Mouse (Mus musculus): ENCODE data around the gene Scamp3. TPM values are rescaled to one million over a fixed set of nuclear protein-coding genes. Genes with fewer than 3 reads are reported as not detected.

Gene Scamp3
- total and polyA plus RNA-seq, 3 experiments: 4.5 to 72.7 (median 12.5) TPM

GRCm38 (mm10) chr3:89148567-89148966, 28.7 kb upstream of the Scamp3 start:
- in situ Hi-C loops (cut with MboI; ENCODE audit: low pct_ligation_motif_present, low pct_unique_long_range_greater_than_20kb, low sequenced_read_pairs): no loop called here

DNA sequence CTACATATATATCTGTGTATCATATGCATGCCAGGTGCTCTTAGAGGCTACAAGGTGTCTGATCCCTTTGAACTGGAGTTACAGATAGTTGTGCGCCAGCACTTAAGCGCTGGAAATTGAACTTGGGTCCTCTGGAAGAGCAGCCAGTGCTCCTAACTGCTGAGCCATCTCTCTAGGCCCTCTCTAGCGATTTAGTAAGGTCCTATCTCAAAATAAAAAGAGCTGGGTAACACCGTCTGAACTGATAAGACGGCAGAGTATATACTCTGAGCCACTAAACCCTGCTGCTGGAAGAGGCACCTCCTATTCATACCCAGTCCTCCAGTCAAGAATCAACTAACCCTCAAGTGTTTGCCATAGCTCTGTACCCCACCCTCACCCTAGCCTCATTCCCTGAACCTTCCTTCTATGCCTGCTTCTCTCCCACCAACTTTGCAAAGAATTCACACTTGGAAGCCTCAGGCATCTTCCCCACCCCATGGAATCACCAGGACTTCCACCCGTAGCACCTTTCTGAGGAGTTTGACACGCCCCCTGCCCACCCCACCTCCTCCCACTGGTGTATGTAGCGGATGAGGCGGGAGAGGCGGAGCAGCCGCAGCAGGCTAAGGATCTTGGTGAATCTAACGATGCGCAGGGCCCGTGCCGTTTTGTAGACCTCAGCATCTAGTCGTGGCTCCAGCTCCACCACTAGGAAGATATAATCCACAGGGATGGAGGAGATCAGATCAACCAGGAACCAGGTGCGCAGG, 25.0 kb upstream of the Scamp3 start:
- TF ChIP-seq JUND (conservative IDR thresholded peaks at IDR 0.05; ENCODE audit: low read depth, low read length): no peak
- TF ChIP-seq MEF2A (IDR thresholded peaks at IDR 0.05; ENCODE audit: borderline replicate concordance, low read depth, low read length): no peak
- no peak for TF ChIP-seq EP300 (IDR thresholded peaks at IDR 0.05; ENCODE audit: low read length)
- TF ChIP-seq RAD21 (IDR thresholded peaks at IDR 0.05; ENCODE audit: low read depth, low read length): no peak
- no peak for TF ChIP-seq MYC (IDR thresholded peaks at IDR 0.05; ENCODE audit: low read depth, low read length)
- TF ChIP-seq PAX5 (IDR thresholded peaks at IDR 0.05; ENCODE audit: low read length): no peak
- TF ChIP-seq HCFC1 (IDR thresholded peaks at IDR 0.05; ENCODE audit: low read depth, low read length): no peak
- no peak for TF ChIP-seq MAFK (IDR thresholded peaks at IDR 0.05; ENCODE audit: insufficient replicate concordance, low read length)
- TF ChIP-seq E2F4 (IDR thresholded peaks at IDR 0.05; ENCODE audit: insufficient replicate concordance, low read depth, low read length): no peak
- TF ChIP-seq JUN (IDR thresholded peaks at IDR 0.05; ENCODE audit: insufficient read depth, low read depth, low read length): no peak
- no peak for TF ChIP-seq UBTF (IDR thresholded peaks at IDR 0.05; ENCODE audit: low read depth, low read length)
- no peak for TF ChIP-seq USF1 (IDR thresholded peaks at IDR 0.05; ENCODE audit: low read depth, low read length)
- no peak for TF ChIP-seq RCOR1 (conservative IDR thresholded peaks at IDR 0.05; ENCODE audit: low read depth, low read length)
- peaks cover 0 to 4% of the 10 kb centered on the region in 2 experiments; a peak in 1 of 4 replicates for H3K4me1 ChIP-seq (ENCODE audit: control insufficient read depth in 1 of 2, insufficient read depth in 2 of 2)
- H3K79me2 ChIP-seq (replicated peaks; ENCODE audit: control insufficient read depth, extremely low read depth, insufficient read depth, poor library complexity, severe bottlenecking): no peaks in the 10 kb centered on the region
- dilution Hi-C loops (cut with MboI; ENCODE audit: extremely low pct_ligation_motif_present, extremely low pct_unique_long_range_greater_than_20kb, low sequenced_read_pairs): no loop called here
- H3K4me2 ChIP-seq (ENCODE audit: insufficient read depth, low read depth, poor library complexity, severe bottlenecking): no peak overlapping the region
- no peak overlapping the region for H3K9ac ChIP-seq (ENCODE audit: insufficient read depth, low read depth)
- H3K27ac ChIP-seq (ENCODE audit: insufficient read depth, low read depth): no peak overlapping the region
- in situ Hi-C loops (cut with MboI; ENCODE audit: low pct_ligation_motif_present, low pct_unique_long_range_greater_than_20kb, low sequenced_read_pairs): loop anchor here (5.0 kb wide), 1 partner anchor 35 kb away; no protein-coding TSS in a partner anchor
- no peaks in the 10 kb centered on the region for H3K27me3 ChIP-seq (replicated peaks)
- peaks cover 0 to 57% of the 10 kb centered on the region in 2 experiments for H3K36me3 ChIP-seq (replicated peaks in 1 of 2; ENCODE audit: control insufficient read depth in 1 of 2, insufficient read depth in 1 of 2, low read length in 1 of 2)
- no peak for DNase-seq (ENCODE audit: extremely low read depth)
- H3K4me3 ChIP-seq (replicated peaks in 1 of 3; ENCODE audit: low read depth in 2 of 3, low read length in 2 of 3, poor library complexity in 1 of 3): no peak overlapping the region
- H3K9me3 ChIP-seq (replicated peaks; ENCODE audit: low read length): no peaks in the 10 kb centered on the region

More at GRCm38 (mm10) chr3:89148567-89148966, 28.7 kb upstream of the Scamp3 start:
- no peak for DNase-seq (ENCODE audit: extremely low read depth)
- H3K27ac ChIP-seq (ENCODE audit: insufficient read depth, low read depth): no peak overlapping the region
- H3K4me1 ChIP-seq (ENCODE audit: control insufficient read depth in 1 of 2, insufficient read depth in 2 of 2): no peaks in the 10 kb centered on the region
- H3K79me2 ChIP-seq (replicated peaks; ENCODE audit: control insufficient read depth, extremely low read depth, insufficient read depth, poor library complexity, severe bottlenecking): no peaks in the 10 kb centered on the region
- H3K27me3 ChIP-seq (replicated peaks): no peaks in the 10 kb centered on the region
- H3K36me3 ChIP-seq (replicated peaks in 1 of 2; ENCODE audit: control insufficient read depth in 1 of 2, insufficient read depth in 1 of 2, low read length in 1 of 2): peaks cover 0 to 53% of the 10 kb centered on the region in 2 experiments
- H3K9me3 ChIP-seq (replicated peaks; ENCODE audit: low read length): no peaks in the 10 kb centered on the region
- TF ChIP-seq SIN3A (IDR thresholded peaks at IDR 0.05; ENCODE audit: low read length) (no peak), POLR2AphosphoS2 (IDR thresholded peaks at IDR 0.05; ENCODE audit: low read depth, low read length) (no peak), BHLHE40 (IDR thresholded peaks at IDR 0.05; ENCODE audit: low read depth, low read length) (no peak), RCOR1 (conservative IDR thresholded peaks at IDR 0.05; ENCODE audit: low read depth, low read length) (no peak), ELF1 (IDR thresholded peaks at IDR 0.05; ENCODE audit: low read depth, low read length) (no peak), TCF12 (IDR thresholded peaks at IDR 0.05; ENCODE audit: low read depth, low read length) (no peak), USF1 (IDR thresholded peaks at IDR 0.05; ENCODE audit: low read depth, low read length) (no peak), ZNF384 (IDR thresholded peaks at IDR 0.05; ENCODE audit: low read depth, low read length) (no peak), ETS1 (conservative IDR thresholded peaks at IDR 0.05; ENCODE audit: low read depth, low read length) (no peak), JUND (conservative IDR thresholded peaks at IDR 0.05; ENCODE audit: low read depth, low read length) (no peak)
- dilution Hi-C loops (cut with MboI; ENCODE audit: extremely low pct_ligation_motif_present, extremely low pct_unique_long_range_greater_than_20kb, low sequenced_read_pairs): no loop called here
- no peak overlapping the region for H3K4me3 ChIP-seq (replicated peaks in 1 of 3; ENCODE audit: low read depth in 2 of 3, low read length in 2 of 3, poor library complexity in 1 of 3)
- H3K9ac ChIP-seq (ENCODE audit: insufficient read depth, low read depth): no peak overlapping the region
- H3K4me2 ChIP-seq (ENCODE audit: insufficient read depth, low read depth, poor library complexity, severe bottlenecking): no peak overlapping the region
